Mouse (Mus musculus) CH12.LX (cell line): ENCODE measurements around the gene Dlgap1.
A peak's percentile ranks its signal among the peaks of the same experiment; 100 is the strongest.

ENCODE experiments used
- CTCF ChIP-seq, 2 experiments: IDR thresholded peaks in 1 of 2; conservative IDR thresholded peaks in 1 of 2; 2 replicates each; pipeline ENCODE4 v1.5.1; 2011 to 2012; ENCODE audit warnings: low read depth in 2 of 2, low read length in 2 of 2, improper control_type of control experiment in 1 of 2, inconsistent platforms in 1 of 2, mild to moderate bottlenecking in 1 of 2, moderate library complexity in 1 of 2
- EP300 ChIP-seq: IDR thresholded peaks from 2 replicates; pipeline ENCODE4 v1.6.1; 2011; ENCODE audit warnings: low read length, improper control_type of control experiment
- TCF12 ChIP-seq: IDR thresholded peaks from 2 replicates; pipeline ENCODE4 v1.6.1; 2014; ENCODE audit warnings: low read depth, mild to moderate bottlenecking, inconsistent platforms, low read length, improper control_type of control experiment

DNA sequence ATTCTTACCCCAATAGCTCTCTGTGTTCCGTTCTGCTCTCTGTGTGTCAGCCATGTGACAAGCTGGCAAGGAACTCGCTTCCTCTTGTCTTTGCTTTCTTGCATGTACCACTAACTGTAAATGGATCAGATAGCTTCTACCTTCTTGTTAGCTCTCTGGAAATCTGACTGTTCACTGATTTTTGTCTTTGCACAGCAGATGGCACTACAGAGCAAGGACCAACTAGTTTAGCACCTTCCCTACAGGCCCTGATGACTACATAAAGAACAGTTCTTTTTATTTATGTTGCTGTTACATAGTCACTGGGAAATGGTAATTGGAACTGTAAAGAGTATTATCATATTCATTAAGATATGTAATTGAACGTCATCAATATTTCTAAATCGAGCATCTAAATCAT, 408.1 kb downstream of the Dlgap1 start:
- no peak for TF ChIP-seq EP300
- TF ChIP-seq TCF12: no peak
- TF ChIP-seq CTCF (conservative IDR thresholded peaks at IDR 0.05 in 1 of 2, IDR thresholded peaks at IDR 0.05 in 1 of 2; ENCODE audit: low read depth in 2 of 2, low read length in 2 of 2): peak in 1 of 2 experiments; percentile 53; a peak in 2 of 4 replicates
